Comparison of ENCODE assay signal across 12 mouse cellular contexts in genomic region chr4:47261919-47262318, GRCm38 (mm10). TPM values are rescaled to one million over a fixed set of nuclear protein-coding genes. Genes with fewer than 3 reads are reported as not detected.
"Had no signal": no experiment of that assay in that cellular context is flagged by ENCODE, and none has a peak within 500 bp of the region (broad histone marks: within the 10 kb centered on the region; RNA-seq: fewer than 3 reads in every experiment).

No protein-coding gene starts in this region.

- H3K27me3 ChIP-seq: liver, embryonic 15.5 days; midbrain, embryonic 12.5 days had no signal

- H3K36me3 ChIP-seq: limb, embryonic 10.5 days; liver, embryonic 15.5 days; midbrain, embryonic 12.5 days had no signal

- H3K9me3 ChIP-seq: limb, embryonic 10.5 days; liver, embryonic 15.5 days; midbrain, embryonic 12.5 days had no signal

- DNase-seq: kidney, adult 11 months; kidney, adult 9 months; kidney, postnatal 36 days; lung, embryonic 14.5 days; lung, postnatal 10 days; right cerebral cortex, postnatal 14 days; thymus, postnatal 36 days had no signal

- H3K27ac ChIP-seq: kidney, postnatal 0 days; limb, embryonic 10.5 days; liver, embryonic 15.5 days; midbrain, embryonic 12.5 days had no signal

- H3K9ac ChIP-seq: liver, embryonic 15.5 days; lung, embryonic 14.5 days; midbrain, embryonic 12.5 days had no signal

- H3K4me3 ChIP-seq: limb, embryonic 10.5 days; liver, embryonic 15.5 days; midbrain, embryonic 12.5 days had no signal

- H3K4me1 ChIP-seq: liver, embryonic 15.5 days; midbrain, embryonic 12.5 days had no signal

RNA-seq across cellular contexts. Expression of gene Col15a1, which starts 54.0 kb away (rescaled TPM):
- total RNA-seq: megakaryocyte-erythroid progenitor cell, adult 5-6 weeks had no signal
